Mouse (Mus musculus) brain, embryonic 14.5 days (tissue): ENCODE measurements at regions not wholly inside any gene's neighbourhood (a gene's known extent, or its start where the extent isn't known, plus 50 kb on each side); places are given as distances from the start of the nearest gene placed in this dataset.
"Not testable (repeated sequence)": the region's sequence is repeated elsewhere in the genome, so short reads cannot be mapped to it uniquely, and the experiment has no call there.

Experiments used
- DNase-seq: peaks from one replicate; pipeline ENCODE4 v3.0.0-alpha.2; 2011; ENCODE audit warnings: low read depth
- CTCF ChIP-seq: fragments of 200-500 bp; IDR thresholded peaks from 2 replicates; pipeline ENCODE4 v1.5.1; 2012; ENCODE audit warnings: inconsistent platforms, mild to moderate bottlenecking, moderate library complexity, borderline replicate concordance; ENCODE audit not compliant: insufficient read depth, insufficient read length; ENCODE audit errors: extremely low read depth
- POLR2A ChIP-seq: fragments of 200-500 bp; IDR thresholded peaks from 2 replicates; pipeline ENCODE4 v1.6.1; 2012; ENCODE audit warnings: mild to moderate bottlenecking, inconsistent platforms, borderline replicate concordance; ENCODE audit not compliant: poor library complexity, insufficient read depth, insufficient read length, severe bottlenecking; ENCODE audit errors: extremely low read depth

- no peak for TF ChIP-seq POLR2A
- no peak for DNase-seq
Measured at GRCm38 (mm10) chr4:51868250-51868649, 570.8 kb upstream of the Smc2 start.

GRCm38 (mm10) chr4:51868716-51869115 is 570.3 kb upstream of the Smc2 start:
- DNase-seq: not testable (repeated sequence)

GRCm38 (mm10) chr4:51885460-51885859 is 553.6 kb upstream of the Smc2 start:
- DNase-seq: peak; percentile 82
- no peak for TF ChIP-seq POLR2A

- DNase-seq: peak; percentile 11
- TF ChIP-seq POLR2A (no peak), CTCF (no peak)
Measured at GRCm38 (mm10) chr4:51889280-51889679, 549.8 kb upstream of the Smc2 start.

DNA sequence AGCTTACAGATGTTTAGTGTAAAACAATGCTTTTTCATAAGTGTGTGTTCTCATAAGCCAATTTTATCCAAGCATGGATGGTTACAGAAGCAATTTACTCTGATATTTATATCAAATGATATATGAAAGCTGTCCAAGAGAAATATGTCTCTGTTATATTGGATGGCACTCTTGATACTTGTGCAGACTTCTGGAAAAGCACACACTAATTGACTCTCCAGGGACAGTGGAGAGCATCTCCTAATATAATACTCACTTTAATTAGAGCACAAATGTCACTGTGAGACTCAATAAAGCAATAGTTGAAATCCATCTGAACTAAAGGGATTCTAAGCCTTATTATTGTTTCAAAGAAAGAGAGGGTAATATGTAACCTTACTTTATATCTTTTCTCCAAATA is 510.8 kb upstream of the Smc2 start:
- TF ChIP-seq CTCF: no peak
- no peak for TF ChIP-seq POLR2A
- DNase-seq: peak; percentile 72

DNA sequence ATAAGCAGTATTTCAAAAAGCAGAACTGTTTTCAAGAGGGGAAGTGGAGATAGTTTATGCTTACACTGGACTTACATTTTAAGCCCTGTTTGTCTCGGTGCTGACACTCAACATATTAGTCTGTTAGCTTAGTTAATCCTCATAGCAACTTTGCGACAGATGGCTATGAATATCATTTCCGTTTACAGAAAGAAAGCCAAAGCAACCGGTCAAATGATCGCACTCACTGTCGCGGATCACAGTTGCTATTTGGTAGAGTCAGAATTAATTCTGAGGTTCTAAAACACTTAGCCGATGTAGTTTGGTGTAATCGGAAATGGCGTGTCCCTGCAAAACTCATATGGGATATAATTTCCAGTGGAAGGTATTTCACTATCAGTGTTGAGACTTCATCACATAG is 469.3 kb upstream of the Smc2 start:
- DNase-seq: peak; percentile 62

DNA sequence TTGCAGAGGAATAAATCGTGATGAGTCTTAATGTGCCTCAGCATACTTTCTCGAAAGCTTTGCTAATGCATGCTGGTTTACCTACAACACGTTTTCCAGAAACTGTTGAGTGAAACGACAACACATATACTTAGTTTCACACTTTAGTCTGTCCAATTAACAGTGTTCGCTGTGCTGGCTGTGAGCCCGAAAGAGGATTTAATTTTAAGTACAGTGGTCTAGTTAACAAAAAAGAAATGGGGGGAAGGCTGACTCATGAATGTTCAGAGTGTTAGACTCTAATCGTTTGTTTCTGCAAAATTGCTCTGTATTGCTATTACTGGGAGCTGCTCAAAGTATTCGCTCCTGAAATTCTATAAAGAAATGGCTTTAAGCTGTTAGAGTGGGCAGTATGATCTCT is 460.1 kb upstream of the Smc2 start:
- peak; percentile 90 for DNase-seq
- TF ChIP-seq POLR2A (no peak), CTCF (no peak)

More for the DNA sequence above, 469.3 kb upstream of the Smc2 start:
- no peak for TF ChIP-seq CTCF
- no peak for TF ChIP-seq POLR2A

DNA sequence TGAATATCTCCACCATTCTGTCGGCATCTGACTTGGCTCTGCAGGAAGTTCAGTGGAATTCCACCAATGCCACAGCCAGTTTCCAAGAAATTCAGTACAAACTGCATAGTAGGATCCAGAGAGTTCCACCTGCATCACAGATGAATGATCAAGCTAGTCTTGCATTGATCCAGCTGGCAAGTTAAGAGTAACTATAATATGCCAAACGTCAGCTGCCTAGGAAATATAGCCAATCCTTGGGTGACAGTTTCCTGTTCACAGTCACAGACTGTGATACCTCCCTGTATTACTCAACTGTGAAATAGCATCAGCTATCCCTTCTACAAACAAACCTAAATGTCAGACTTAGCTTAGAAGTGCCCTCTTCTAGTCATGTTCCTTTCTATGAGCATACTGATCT is 446.6 kb upstream of the Smc2 start:
- peak; percentile 46 for DNase-seq
- TF ChIP-seq CTCF (no peak), POLR2A (no peak)

- peak; percentile 37 for DNase-seq
- no peak for TF ChIP-seq CTCF
- TF ChIP-seq POLR2A: no peak
Measured at GRCm38 (mm10) chr4:52036765-52037353, 402.2 kb upstream of the Smc2 start.

GRCm38 (mm10) chr4:52043404-52043803 is 395.6 kb upstream of the Smc2 start:
- TF ChIP-seq CTCF (no peak), POLR2A (no peak)
- no peak for DNase-seq

GRCm38 (mm10) chr4:52050948-52051347 is 388.1 kb upstream of the Smc2 start:
- peak; percentile 58 for DNase-seq
- TF ChIP-seq POLR2A: no peak
- TF ChIP-seq CTCF: no peak

DNA sequence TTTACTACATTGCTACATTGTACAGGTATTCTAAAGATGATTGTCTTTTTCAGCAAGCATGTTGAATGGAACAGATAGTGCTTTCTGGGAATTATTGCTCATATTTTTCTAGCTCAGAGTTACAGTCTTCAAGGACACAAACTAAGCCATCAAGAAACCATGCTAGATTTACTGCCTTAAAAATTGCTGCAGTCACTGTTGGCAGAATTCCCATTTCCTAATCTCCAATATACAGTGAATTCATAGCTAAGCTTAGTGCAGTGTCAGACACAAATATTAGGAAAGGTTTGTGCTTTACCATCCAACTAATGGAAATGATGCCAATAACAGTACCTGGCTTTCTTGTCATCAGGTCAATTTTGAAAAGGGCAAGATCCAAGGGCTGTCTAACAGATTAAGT is 383.0 kb upstream of the Smc2 start:
- TF ChIP-seq POLR2A: no peak
- TF ChIP-seq CTCF: no peak

DNA sequence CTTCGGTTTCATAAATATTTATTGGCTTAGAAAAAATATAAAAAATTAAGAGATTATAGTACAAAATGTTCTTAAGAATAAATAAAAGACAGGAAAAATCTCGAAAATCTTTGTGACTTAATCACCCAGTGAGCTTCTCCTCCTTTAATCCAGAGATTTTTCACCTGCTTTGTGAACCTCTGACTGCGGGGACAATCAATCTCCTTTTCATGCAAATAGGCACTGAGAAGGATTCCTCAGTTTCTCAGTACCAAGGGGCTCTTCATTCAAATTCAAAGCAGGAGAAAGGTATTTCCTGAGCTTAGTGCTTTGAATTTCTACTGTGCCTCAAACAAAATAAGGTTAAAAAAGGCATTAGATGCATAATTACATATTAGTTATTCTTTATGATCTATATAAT is 379.0 kb upstream of the Smc2 start:
- DNase-seq: no peak
- no peak for TF ChIP-seq CTCF
- TF ChIP-seq POLR2A: no peak

More for the DNA sequence above, 383.0 kb upstream of the Smc2 start:
- peak; percentile 39 for DNase-seq

GRCm38 (mm10) chr4:52099187-52099586 is 339.9 kb upstream of the Smc2 start:
- DNase-seq: peak; percentile 52
- no peak for TF ChIP-seq POLR2A

DNA sequence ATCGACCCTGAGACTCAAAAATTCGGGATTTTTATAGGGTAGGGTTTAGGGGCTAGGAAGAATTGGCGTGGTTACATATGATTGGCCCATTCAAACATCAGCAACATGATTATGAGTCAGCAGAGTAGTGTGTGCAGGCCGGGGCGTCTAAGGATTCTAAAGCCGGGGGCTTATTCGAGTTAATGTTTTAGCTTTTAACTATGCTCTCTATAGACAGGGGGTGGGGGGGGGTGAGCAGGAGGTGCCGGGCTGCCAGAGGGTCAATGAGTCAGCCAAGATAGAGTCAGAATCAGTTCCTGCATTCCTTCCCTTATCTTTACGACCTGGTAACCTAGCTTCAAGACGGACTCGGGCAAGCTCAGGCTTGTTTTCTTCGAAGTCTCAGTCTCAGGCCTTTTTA is 333.2 kb upstream of the Smc2 start:
- no peak for DNase-seq
- TF ChIP-seq POLR2A: no peak
- TF ChIP-seq CTCF: no peak
